Mouse (Mus musculus): ENCODE measurements around the gene Tmc8. TPM values are rescaled to one million over a fixed set of nuclear protein-coding genes. Genes with fewer than 3 reads are reported as not detected.

Gene Tmc8
- polyA plus RNA-seq, 1 experiment from 2014 or later = 1.5 TPM

DNA sequence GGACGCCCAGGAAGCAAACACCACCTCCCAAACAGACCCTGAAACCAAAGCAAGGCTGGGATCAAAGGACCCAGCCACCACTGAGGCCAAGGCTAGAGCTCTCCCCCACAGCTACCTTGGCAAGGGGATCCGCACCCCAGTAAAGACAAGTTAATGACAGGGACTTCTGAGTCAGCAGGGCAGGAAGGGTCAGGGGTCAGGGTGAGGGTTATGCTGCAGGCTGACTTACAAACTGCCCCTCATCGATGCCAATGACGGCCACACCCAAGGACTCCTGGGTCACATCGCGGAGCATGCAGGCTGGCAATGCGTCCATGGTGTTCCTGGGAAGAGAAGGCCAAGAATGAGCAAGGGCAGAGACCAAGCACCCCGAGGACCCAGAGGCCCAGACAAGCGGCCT, 40.0 kb downstream of the Tmc8 start:
- Histone ChIP-seq H3K4me1 (peaks cover 32% of the 10 kb centered on the region), H3K4me3 (no peak overlapping the region), H3K27me3 (replicated peaks) (no peaks in the 10 kb centered on the region), H3K36me3 (replicated peaks) (no peaks in the 10 kb centered on the region), H3K4me2 (no peak overlapping the region), H3K9me3 (no peaks in the 10 kb centered on the region), H3K27ac (no peak overlapping the region), H3K9ac (no peak overlapping the region)
- 95% methylated on average over 9 of the region's 9 CpGs for WGBS
- ATAC-seq (replicated peaks) = no peak

DNA sequence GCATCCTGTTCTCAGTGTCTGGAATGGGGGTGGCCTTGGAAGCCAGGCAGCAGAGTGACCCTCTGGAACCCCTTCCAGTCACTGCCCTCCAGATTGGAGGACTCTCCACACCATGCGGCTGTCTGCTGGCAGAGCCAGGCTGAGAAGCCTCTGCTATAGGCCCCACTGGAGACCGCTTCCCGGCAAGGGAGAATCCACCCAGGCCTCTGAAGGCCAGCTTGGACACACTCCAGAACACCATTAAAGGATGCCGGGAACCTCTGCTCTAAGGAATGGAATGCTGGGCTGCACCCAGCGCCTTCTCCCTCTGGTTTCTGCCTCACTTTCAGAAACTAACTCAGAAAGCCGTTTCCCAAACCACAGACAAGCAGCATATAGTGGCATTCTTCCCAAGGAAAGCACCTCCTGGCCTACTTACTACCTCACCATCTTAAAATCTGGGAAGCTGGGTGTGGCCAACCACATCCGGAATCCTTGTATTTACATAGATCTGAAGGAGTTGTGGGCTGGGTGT, 40.9 kb downstream of the Tmc8 start:
- H3K4me3 ChIP-seq = no peak overlapping the region
- ATAC-seq (replicated peaks) = no peak
- H3K4me2 ChIP-seq = no peak overlapping the region
- WGBS = 89% methylated on average over 7 of the region's 7 CpGs
- H3K27me3 ChIP-seq (replicated peaks) = no peaks in the 10 kb centered on the region
- H3K9ac ChIP-seq = no peak overlapping the region
- peaks cover 32% of the 10 kb centered on the region for H3K4me1 ChIP-seq
- H3K36me3 ChIP-seq (replicated peaks) = no peaks in the 10 kb centered on the region
- H3K27ac ChIP-seq = no peak overlapping the region
- H3K9me3 ChIP-seq = no peaks in the 10 kb centered on the region

- Histone ChIP-seq H3K36me3 (replicated peaks) (no peaks in the 10 kb centered on the region), H3K4me3 (no peak overlapping the region), H3K9ac (no peak overlapping the region), H3K4me1 (peaks cover 37% of the 10 kb centered on the region), H3K27me3 (replicated peaks) (no peaks in the 10 kb centered on the region), H3K4me2 (no peak overlapping the region), H3K27ac (no peak overlapping the region), H3K9me3 (no peaks in the 10 kb centered on the region)
- 91% methylated on average over 6 of the region's 6 CpGs for WGBS
- ATAC-seq (replicated peaks) = no peak
Observed at GRCm38 (mm10) chr11:117823411-117823810, 41.5 kb downstream of the Tmc8 start.

DNA sequence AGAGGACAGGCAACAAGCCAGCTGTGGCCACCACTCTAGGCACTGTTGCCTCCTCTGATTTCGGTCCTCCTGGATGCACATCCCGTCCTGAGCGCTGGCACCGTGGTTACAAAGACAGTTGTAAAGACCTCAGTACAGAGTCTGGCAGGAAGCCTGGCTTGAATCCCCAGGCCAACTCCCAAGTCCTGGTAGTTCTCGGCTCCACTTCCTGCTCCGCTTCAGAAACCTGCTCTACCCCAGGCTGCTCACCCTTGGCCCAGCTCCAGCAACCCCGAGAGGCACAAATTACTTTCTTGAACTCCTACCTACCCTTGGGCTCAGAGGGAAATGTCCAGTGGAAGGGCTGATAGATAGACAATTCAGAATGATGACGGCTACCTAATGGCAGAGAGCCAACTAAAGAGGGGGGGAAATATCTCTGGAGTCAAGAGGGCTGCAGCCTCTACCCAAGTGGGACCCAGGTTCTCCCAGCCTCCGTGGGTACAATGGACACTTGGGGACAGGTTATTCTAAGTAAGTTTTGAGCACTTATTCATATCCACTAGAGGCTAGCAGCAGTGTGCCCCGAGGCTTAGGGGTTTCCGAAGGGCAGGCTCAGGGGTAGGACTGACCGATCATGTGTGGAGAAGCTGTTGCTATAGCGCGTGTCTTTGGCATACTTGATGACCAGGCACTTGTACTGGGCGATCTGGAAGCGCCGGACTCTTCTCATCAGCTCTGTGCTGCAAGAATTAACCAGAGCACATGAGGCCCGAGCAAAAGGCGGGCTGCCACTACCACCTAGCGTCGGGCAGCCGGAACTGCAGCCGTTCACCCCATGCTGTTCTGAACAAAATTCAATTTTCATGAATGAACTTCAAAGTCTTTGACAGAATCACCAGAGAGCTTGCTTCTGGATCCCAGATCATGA, 42.4 kb downstream of the Tmc8 start:
- Histone ChIP-seq H3K27me3 (replicated peaks) (no peaks in the 10 kb centered on the region), H3K9me3 (no peaks in the 10 kb centered on the region), H3K36me3 (replicated peaks) (no peaks in the 10 kb centered on the region), H3K27ac (no peak overlapping the region), H3K4me3 (peak overlapping the region; percentile 36; the same call in 1 of the 2 replicates), H3K4me1 (peaks cover 35% of the 10 kb centered on the region), H3K4me2 (peak overlapping the region; percentile 91), H3K9ac (no peak overlapping the region)
- WGBS = 18% methylated on average over 23 of the region's 23 CpGs
- peak; percentile 84 for ATAC-seq (replicated peaks)

DNA sequence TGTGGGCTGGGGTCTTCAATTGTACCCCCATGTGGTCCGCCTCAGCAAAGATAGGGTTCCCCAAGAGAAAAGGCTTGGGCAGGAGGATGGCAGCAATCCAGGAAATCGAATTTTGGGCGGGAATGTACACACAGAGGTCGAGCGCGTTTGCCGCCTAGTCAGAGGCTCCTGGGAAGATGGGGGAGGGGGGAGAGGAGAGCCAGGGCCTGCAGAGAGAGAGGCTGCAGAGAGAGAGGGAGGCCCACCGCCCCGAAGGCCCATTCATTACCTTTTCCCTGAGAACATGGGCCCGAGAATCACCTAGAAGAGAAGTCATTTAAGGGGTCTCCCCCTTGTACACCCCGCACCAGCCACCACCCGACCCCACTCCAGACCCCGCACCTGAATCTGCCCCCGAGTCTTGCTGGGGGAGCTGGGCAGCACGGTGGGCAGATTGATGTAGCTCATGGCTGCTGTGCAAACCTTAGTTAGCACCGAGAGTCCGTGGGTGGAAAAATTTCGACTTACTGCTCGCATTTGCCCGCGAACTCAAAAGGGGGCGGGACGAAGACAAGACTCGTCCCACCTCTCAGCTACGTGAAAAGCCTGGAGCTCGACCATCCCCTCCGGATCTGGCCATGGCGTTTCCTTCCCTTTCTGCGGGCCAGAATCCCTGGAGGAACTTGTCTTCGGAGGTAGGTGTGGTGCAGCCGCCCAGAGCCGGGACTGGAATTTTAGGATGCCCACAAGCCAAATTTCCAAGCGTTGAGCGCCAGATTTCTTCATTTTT, 43.6 kb downstream of the Tmc8 start, which contains the start of the genes Afmid and Tk1:
TSS of gene Afmid (plus strand) at position 592 of the 769 bp plus-strand sequence.
TSS of gene Tk1 (minus strand) at position 760 of the 769 bp plus-strand sequence.
- Histone ChIP-seq H3K27me3 (replicated peaks) (no peaks in the 10 kb centered on the region), H3K4me2 (peak within 1 kb of the TSS; percentile 91), H3K4me1 (peaks cover 33% of the 10 kb centered on the region), H3K36me3 (replicated peaks) (no peaks in the 10 kb centered on the region), H3K4me3 (peak within 1 kb of the TSS; percentile 36), H3K9me3 (no peaks in the 10 kb centered on the region), H3K27ac (peak within 1 kb of the TSS; percentile 48), H3K9ac (peak within 1 kb of the TSS; percentile 28)
- WGBS = under 1% methylated on average over 34 of the region's 34 CpGs
- ATAC-seq (replicated peaks) = peak; percentile 51; the same call in 1 of the 2 replicates

DNA sequence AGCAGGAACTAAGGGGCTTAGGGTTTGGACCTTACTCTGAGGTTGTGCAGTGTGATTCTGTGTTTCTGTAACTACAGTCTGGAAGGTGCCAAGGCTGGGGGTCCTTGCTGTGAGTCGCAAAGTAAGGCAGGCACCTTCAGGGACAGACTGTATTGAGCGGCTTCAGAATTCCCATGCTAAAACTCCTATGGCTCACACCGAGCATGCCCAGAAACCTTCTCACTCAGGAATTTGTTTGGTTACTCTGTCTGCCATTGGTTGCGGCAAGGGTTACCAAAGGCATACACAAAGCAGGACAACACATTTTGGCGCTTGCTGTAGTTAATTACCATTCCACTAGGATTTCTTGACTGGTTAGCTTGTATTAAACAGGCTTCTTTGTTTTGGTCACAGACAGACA, 44.3 kb downstream of the Tmc8 start:
- ATAC-seq (replicated peaks) = no peak
- Histone ChIP-seq H3K27ac (peak overlapping the region; percentile 48), H3K36me3 (replicated peaks) (no peaks in the 10 kb centered on the region), H3K27me3 (replicated peaks) (no peaks in the 10 kb centered on the region), H3K4me2 (peak overlapping the region; percentile 91), H3K4me1 (peaks cover 33% of the 10 kb centered on the region), H3K9me3 (no peaks in the 10 kb centered on the region), H3K9ac (peak overlapping the region; percentile 28; the same call in 1 of the 2 replicates), H3K4me3 (peak overlapping the region; percentile 36)
- WGBS = 5% methylated on average over 5 of the region's 5 CpGs

- no peak overlapping the region for H3K27ac ChIP-seq
- H3K4me2 ChIP-seq = no peak overlapping the region
- no peaks in the 10 kb centered on the region for H3K9me3 ChIP-seq
- H3K4me1 ChIP-seq = peaks cover 33% of the 10 kb centered on the region
- H3K27me3 ChIP-seq (replicated peaks) = no peaks in the 10 kb centered on the region
- H3K36me3 ChIP-seq (replicated peaks) = no peaks in the 10 kb centered on the region
- H3K9ac ChIP-seq = no peak overlapping the region
- no peak for ATAC-seq (replicated peaks)
- no peak overlapping the region for H3K4me3 ChIP-seq
- WGBS = 70% methylated on average over 8 of the region's 8 CpGs
Observed at GRCm38 (mm10) chr11:117826916-117827315, 45.0 kb downstream of the Tmc8 start.

DNA sequence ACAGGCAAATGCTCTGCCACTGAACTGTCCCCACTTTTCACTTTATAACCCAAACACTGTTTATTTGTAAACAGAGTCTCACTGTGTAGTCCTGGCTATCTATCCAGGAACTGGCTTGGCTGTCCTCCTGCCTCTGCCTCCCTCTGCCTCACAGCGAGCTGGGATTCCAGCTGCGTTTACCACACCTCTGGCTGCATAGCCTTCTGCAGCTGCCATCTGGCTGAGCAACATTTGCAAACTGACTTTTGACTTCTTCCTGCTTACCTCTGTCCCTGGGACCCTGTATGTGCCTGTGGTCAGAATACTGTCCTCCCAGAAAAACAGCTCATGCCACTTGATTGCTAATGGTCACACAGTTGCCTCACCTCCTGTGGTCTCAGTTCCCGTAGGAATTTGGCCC, 45.5 kb downstream of the Tmc8 start:
- Histone ChIP-seq H3K4me1 (peaks cover 38% of the 10 kb centered on the region), H3K27ac (no peak overlapping the region), H3K9ac (no peak overlapping the region), H3K27me3 (replicated peaks) (no peaks in the 10 kb centered on the region), H3K4me2 (no peak overlapping the region), H3K36me3 (replicated peaks) (no peaks in the 10 kb centered on the region), H3K4me3 (no peak overlapping the region), H3K9me3 (no peaks in the 10 kb centered on the region)
- WGBS = 76% methylated on average over 3 of the region's 3 CpGs
- ATAC-seq (replicated peaks) = no peak

GRCm38 (mm10) chr11:117828149-117828887, 46.4 kb downstream of the Tmc8 start:
- Histone ChIP-seq H3K4me2 (no peak overlapping the region), H3K9ac (no peak overlapping the region)
- 80% methylated on average over 18 of the region's 18 CpGs for WGBS

GRCm38 (mm10) chr11:117828888-117829604, 47.2 kb downstream of the Tmc8 start:
- H3K4me2 ChIP-seq = no peak overlapping the region
- peaks cover 36% of the 10 kb centered on the region for H3K4me1 ChIP-seq
- H3K27me3 ChIP-seq (replicated peaks) = no peaks in the 10 kb centered on the region
- H3K36me3 ChIP-seq (replicated peaks) = no peaks in the 10 kb centered on the region
- 52% methylated on average over 9 of the region's 9 CpGs for WGBS
- no peak for ATAC-seq (replicated peaks)
- H3K9me3 ChIP-seq = no peaks in the 10 kb centered on the region
- no peak overlapping the region for H3K4me3 ChIP-seq
- H3K27ac ChIP-seq = no peak overlapping the region
- no peak overlapping the region for H3K9ac ChIP-seq

More at GRCm38 (mm10) chr11:117828149-117828887, 46.4 kb downstream of the Tmc8 start:
- H3K36me3 ChIP-seq (replicated peaks) = no peaks in the 10 kb centered on the region
- H3K4me1 ChIP-seq = peaks cover 38% of the 10 kb centered on the region
- ATAC-seq (replicated peaks) = no peak
- H3K9me3 ChIP-seq = no peaks in the 10 kb centered on the region
- H3K4me3 ChIP-seq = no peak overlapping the region
- no peaks in the 10 kb centered on the region for H3K27me3 ChIP-seq (replicated peaks)
- H3K27ac ChIP-seq = no peak overlapping the region

DNA sequence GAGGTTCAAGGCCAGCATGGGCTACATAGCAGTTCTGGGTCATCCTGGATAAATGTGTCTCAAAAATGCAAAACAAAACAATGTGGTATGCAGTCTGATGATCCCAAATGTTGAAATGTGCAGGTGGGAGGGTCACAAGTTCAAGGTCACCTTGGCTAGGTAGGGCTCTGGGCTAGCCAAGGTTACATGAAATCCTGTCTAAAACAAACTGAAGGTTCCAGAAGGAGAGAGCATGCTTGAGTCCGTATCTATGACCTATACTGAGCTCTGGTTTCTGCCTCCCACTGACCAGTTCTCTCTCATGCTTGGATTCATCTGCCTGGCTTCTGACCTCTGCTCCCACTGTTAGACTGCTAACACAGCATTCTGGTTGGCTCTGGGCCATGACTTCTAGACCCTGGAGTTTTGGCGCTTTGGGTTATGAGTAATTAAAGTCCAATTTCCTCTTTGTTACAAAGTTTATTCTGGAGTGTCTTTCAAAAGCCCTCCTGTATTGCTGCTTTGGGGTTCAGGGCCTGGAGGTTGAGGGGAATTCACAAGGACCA, 47.9 kb downstream of the Tmc8 start:
- Histone ChIP-seq H3K27ac (no peak overlapping the region), H3K27me3 (replicated peaks) (no peaks in the 10 kb centered on the region), H3K36me3 (replicated peaks) (no peaks in the 10 kb centered on the region), H3K9me3 (no peaks in the 10 kb centered on the region), H3K4me1 (peaks cover 30% of the 10 kb centered on the region), H3K4me3 (no peak overlapping the region), H3K9ac (no peak overlapping the region), H3K4me2 (no peak overlapping the region)
- 77% methylated on average over 2 of the region's 2 CpGs for WGBS
- no peak for ATAC-seq (replicated peaks)

All from midbrain, embryonic 15.5 days (tissue).